Mouse (Mus musculus) limb, embryonic 12.5 days (tissue): ENCODE results near the gene Eepd1. TPM values are rescaled to one million over a fixed set of nuclear protein-coding genes. Genes with fewer than 3 reads are reported as not detected.

Experiments used
- polyA plus RNA-seq: library from polyadenylated mRNA; unstranded; fragments of >200 nt; fragmentation: Nextera tagmentation; extraction: Ambion mirVana; gene quantifications from 2 replicates; pipeline ENCODE4 v1.2.1, GENCODE M21; 2016

Gene Eepd1
- polyA plus RNA-seq, 1 experiment from 2014 or later: 24.1 TPM

Other genes starting within 250 kb of the Eepd1 start
- 272 and 304 TPM in 2 replicates for gene Sept7, start 229.1 kb upstream of the Eepd1 start, polyA plus RNA-seq